Mouse (Mus musculus): ENCODE data around the gene Dtnb.

GRCm38 (mm10) chr12:3825714-3826080 is 253.5 kb downstream of the Dtnb start:
- no peak for TF ChIP-seq GATA1 (IDR thresholded peaks at IDR 0.05; ENCODE audit: borderline replicate concordance, low read length)
- no peak for TF ChIP-seq FLI1 (IDR thresholded peaks at IDR 0.05; ENCODE audit: low read length)

Data from megakaryocyte, embryonic 14.5 days (primary cell).